Mouse (Mus musculus) retina, postnatal 7 days (tissue): ENCODE results near the gene Hoxa3.

Experiments used
- DNase-seq: peaks from one replicate; pipeline ENCODE4 v3.0.0-alpha.2; 2012; ENCODE audit warnings: low read depth, low spot score

Hoxa3 gene

DNA sequence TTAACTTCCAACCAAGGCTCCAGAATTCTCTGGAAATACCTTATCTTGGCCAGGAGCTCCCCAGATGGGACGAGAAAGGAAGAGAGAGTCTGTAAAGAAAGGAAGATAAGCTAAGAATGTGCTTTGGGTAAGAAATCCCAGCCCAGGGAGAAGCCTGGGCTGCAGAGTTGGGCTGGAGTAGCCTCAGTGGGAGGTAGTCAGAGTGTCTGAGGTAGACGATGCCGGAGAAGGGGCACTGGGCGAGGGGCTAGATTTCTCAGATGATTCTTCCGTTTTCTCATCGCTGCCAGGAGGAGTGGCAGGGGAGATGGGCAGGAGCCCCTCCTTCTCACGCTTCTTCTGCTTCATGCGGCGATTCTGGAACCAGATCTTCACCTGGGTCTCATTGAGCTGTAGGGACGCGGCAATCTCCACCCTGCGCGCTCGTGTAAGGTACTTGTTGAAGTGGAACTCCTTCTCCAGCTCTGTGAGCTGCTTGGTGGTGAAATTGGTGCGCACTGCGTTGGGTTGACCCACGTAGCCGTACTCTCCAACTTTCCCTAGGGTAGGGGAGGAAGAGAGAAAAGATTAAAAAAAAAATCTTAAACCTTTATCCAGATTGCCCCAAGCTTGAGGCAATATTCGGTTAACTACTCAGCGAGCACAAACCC lies 56.5 kb downstream of the Hoxa3 start:
- DNase-seq, result no peak

DNA sequence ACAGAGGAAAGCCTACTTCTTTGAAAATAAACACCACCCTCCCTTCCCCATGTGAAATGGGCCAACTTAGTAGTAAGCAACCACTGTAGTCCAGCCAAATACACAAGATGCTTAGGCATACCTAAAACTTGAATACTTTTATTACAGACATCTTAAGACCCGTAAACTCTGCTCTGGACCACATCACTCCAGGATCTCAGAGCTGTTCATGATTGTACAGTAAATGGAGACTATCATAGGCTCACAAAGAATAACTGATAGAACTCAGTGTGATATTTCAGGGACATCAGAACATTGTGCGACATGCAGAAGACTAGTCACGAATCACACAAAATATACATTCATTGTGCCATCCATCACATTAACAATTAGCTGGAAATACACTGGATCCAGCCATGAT lies 57.7 kb downstream of the Hoxa3 start:
- no peak for DNase-seq

DNA sequence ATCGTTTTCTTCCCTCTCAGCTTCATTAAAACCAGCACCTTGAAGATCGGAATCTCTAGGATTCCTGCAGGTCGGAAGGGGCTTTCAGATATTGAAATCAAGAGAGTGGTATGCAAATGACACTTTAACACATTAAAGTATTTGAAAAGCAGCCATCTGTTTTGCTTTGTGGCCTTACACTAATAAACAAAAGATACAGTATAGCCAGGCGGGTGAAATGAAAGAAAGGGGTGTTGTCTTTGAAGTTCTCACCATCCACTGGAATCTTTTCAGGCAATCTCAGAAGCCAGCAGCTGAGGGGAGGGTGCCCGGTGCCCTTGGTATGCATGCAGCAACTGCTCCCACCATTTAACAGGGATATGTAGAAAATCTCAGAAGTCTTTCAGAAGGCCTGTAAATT lies 59.1 kb downstream of the Hoxa3 start:
- DNase-seq, result no peak

DNA sequence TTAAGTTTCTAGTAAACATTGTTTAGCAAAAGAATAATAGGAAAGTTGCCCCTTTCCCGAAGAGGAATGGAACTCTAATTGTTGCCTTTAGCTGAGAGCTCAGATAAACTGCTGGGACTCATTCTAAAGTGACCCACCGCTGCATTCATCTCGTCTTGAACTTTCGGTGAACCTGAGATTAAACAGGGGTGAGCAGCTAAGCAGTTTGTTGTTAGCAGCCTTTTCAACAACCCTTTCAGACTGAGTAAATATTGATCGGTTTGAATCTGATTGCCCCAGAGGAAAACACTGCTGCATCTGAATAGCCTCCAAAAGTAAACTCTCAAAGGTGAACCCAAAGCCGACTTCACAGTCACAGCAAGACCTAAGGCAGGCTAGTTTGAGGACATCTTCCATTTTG lies 59.9 kb downstream of the Hoxa3 start:
- DNase-seq, result no peak

DNA sequence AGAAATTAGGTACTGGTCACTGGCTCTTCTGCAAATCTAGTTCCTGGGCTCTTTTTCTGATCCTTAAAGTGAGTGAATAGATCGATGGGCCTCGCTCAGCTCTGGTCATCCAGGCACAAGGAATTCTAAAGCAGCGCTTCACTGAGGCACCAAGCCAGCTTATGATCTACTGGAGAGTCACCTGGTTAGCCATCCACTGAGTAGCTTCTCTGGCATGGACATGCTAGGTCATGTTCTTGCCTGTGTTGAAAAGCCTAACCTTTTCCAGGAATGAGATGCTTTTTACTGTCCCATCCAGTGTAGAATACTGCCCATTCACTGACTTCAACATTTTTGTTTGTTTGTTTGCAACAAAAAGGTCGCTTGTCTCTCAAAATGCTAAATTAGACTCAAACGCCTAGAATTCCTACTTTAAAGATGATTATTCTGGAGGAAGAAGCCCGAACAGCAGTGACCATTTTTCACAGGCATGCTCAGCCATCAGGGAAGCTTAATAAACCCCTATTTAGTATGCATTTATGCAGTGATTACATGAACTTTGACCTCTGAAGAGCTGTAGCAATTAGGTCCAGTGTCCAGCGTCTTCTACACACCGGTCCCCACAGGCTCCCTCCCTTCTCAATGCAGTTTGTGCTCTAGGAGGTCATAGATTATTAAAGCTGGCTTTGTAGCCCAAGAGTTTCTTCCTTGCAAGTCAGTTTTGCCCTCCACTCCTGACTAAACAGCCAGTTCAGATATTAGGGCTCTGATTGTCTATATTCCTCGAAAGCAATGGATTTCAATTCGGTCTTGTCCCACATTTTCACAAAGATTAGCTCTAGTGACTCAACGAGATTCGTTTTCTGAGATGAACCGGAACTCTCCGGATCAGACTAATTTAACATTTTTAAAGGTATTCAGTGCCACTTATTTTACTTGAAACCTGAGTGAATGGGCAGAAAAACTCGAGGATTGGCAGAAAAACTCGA lies 60.6 kb downstream of the Hoxa3 start:
- DNase-seq, result no peak

DNA sequence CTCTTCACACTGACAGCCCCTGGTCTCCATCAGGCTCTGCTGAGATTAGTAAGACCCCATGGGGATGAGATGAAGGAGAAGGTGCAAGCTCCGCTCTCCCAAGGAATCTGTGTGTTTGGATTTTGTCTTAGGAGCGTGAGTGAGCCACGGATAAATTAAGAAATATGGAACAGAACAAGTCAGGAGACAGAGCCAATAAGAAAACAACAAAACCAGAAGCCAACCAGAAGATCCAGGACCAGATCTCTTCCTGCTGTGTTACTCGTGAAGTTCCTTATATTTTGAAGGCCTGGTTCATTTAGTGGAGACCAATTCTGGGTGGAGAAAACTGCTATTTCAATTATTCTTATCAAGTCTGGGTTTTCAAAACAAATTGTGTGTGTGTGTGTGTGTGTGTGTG lies 61.6 kb downstream of the Hoxa3 start:
- DNase-seq, result no peak

DNA sequence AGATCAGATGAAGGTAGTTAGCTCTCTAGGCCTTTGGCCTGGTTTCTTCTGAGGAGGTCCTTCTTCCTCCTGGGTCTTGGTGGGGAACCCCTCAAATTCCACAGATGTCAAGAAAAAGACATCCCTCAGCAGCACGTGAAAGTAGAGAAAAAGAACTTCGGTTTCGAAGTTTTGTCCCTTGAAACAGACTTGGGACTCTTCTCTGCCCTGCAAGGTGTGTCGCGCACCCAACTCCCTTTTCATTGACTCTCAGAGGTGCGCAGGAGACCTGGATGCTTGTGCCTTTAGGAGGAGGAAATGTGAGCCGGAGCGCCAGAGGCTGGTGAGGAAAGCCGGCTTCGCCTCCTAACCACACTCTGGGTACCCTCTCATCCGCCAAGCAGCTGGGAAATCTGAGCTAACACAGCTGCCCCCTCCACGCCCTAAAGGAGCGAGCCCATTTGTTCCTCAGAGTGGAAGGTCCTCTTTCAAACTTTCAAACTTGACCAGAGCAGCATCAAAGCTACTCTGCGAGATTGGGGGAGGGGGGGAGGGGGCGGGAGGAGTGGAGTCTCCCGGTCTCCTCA lies 62.7 kb downstream of the Hoxa3 start:
- no peak for DNase-seq

DNA sequence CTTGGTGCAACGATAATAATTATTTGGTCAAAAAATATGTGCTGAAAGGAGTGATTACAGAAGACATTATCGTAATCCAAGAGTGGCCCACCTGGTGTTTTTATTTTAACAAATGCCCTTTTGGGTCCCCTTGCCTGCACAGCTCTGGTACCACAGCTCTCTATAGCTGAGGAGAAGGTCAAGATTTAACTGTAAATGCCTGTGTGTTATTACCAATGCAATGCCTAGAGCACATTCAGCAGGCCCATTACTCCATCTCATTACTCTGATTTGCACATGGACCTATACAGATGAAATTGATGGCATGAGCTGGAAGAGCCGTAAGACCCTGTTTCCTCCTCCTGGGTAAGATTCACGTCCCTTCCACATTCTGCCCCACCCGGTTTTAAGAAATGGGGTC lies 74.0 kb downstream of the Hoxa3 start:
- no peak for DNase-seq

DNA sequence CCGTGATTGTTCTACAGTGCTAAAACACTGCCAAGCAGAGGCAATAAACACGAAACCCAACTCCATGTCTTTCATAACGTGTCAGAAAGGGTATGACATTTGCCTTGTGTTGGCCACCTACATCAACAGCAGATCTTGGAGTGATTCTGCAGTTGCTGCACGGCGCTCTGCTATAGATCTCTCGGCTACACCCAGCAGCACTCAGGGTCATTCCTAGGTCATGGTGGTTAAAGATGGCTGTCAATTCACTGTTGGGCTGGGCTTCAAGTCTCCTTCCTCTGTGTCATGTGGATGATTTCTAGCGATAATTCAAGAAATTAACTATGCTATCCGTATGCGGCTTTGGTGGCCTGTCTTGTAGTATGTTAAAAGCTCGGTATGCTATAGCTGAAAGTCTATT lies 74.6 kb downstream of the Hoxa3 start:
- no peak for DNase-seq

DNA sequence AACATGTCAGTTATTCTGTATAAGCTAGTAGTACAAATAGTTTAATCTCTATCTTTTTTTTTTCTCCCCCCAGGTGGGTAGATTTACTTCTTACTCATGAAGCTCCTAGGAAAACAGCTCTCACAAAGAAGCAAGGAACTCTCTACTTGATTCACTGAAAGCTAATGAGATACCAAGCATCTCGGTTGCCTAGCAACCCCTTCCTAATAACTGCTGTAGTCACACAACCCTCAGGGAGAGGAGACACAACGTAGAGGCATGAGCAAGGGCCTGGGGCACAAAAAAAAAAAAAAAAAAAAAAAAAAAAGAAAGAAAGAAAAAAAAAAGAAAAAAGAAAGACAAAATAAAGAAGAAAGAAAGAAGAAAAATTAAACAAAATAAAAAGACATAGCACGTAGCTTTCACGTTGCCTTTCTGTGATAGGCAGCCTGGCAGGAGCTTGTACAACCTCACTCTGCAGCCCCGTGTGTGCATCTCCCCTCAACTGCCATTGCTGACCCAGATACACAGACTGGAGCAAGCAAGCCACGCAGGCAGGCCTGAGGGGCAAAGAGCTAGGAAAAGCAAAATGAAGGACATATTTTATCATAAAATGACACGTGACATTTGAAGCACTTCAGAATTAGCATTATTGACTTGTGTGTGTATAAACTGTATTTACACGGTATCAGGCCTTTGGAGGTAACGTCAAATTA lies 75.1 kb downstream of the Hoxa3 start:
- DNase-seq, result no peak

DNA sequence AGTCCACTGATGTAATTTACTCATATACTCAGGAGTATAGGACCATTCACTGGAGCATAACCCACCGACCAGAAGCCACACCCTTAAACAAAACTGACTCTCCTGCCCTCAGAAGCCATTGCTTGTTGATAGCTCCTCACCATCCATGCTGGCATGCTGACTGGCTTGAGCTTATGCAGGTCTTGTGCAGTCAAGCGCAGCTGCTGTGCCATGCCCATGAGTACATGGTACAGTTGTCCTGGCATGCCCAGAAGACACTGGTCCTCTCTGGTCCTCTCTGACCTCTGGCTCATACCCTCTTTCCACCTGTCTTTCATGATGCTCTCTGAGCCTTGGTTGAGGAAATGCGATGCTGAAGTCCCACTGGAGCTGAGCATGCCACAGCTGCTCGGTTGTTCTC lies 89.5 kb downstream of the Hoxa3 start:
- no peak for DNase-seq

DNA sequence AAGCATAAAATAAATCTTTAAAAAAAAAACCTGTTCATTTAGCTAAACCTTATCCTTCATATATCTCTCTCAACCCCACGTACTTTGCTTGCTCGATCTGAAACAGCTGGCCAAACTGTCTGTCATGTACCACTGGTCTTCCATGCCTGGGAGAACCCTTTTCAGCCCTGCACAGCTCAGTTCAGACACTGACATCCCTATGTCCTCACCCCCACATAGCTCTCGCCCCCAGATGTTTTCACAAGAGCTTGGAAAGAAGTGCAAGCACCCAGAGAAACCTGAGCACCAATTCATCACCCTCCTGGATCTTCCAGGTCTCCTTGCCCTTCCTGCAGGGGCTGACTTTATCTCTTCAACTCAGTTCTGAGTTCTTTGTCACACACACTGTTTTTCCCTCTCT lies 92.0 kb downstream of the Hoxa3 start:
- DNase-seq, result no peak
